Mouse (Mus musculus) testis, adult 2 months (tissue): ENCODE data around the gene Ubac2.

ENCODE experiments used
- CTCF ChIP-seq: fragments of 200-500 bp; IDR thresholded peaks from 2 replicates; pipeline ENCODE4 v1.5.1; 2012; ENCODE audit warnings: low read depth, mild to moderate bottlenecking, inconsistent platforms, low read length, moderate library complexity; ENCODE audit not compliant: control insufficient read depth, insufficient read depth, insufficient replicate concordance
- POLR2A ChIP-seq: fragments of 200-500 bp; IDR thresholded peaks from 2 replicates; pipeline ENCODE4 v1.6.1; 2012; ENCODE audit warnings: low read depth, mild to moderate bottlenecking, inconsistent platforms, low read length, moderate library complexity; ENCODE audit not compliant: control insufficient read depth

- TF ChIP-seq CTCF (no peak), POLR2A (no peak)
These were observed 183.0 kb downstream of the Ubac2 start for GRCm38 (mm10) chr14:122061376-122061775.
